Mouse (Mus musculus): ENCODE results near the gene Acot11.

- TF ChIP-seq CTCF (IDR thresholded peaks at IDR 0.05; ENCODE audit: low read depth, low read length) (no peak), POLR2A (IDR thresholded peaks at IDR 0.05; ENCODE audit: borderline replicate concordance, low read depth, low read length) (no peak)
Observed at GRCm38 (mm10) chr4:106803781-106804180, 1.0 kb downstream of the Acot11 start.

All from bone marrow macrophage, adult 2 months (primary cell).